Mouse (Mus musculus) liver, embryonic 12.5 days (tissue): Measurements from ENCODE around the gene Nagpa. TPM values are rescaled to one million over a fixed set of nuclear protein-coding genes. Genes with fewer than 3 reads are reported as not detected.
A peak's percentile ranks its signal among the peaks of the same experiment; 100 is the strongest.

ENCODE experiments used
- ATAC-seq: fragments of 200-750 bp; cut with Nextera tagmentation; 2 replicates; pipeline ENCODE4 v1.8.0; 2017; ENCODE audit warnings: moderate number of reproducible peaks, mild to moderate bottlenecking, moderate library complexity
- H3K27ac ChIP-seq: fragments of 300-500 bp; sonication (generic); 2 replicates; pipeline ENCODE4 v1.5.1; 2016; ENCODE audit warnings: mild to moderate bottlenecking
- H3K27me3 ChIP-seq: fragments of 300-500 bp; sonication (generic); replicated peaks from 2 replicates; pipeline ENCODE4 v1.6.1; 2016; ENCODE audit warnings: mild to moderate bottlenecking, moderate library complexity
- H3K36me3 ChIP-seq: fragments of 300-500 bp; sonication (generic); 2 replicates; pipeline ENCODE4 v1.6.1; 2016; ENCODE audit warnings: mild to moderate bottlenecking, moderate library complexity
- H3K4me1 ChIP-seq: fragments of 300-500 bp; sonication (generic); 2 replicates; pipeline ENCODE4 v1.6.1; 2016
- H3K4me2 ChIP-seq: fragments of 300-500 bp; sonication (generic); 2 replicates; pipeline ENCODE4 v1.6.1; 2016; ENCODE audit warnings: mild to moderate bottlenecking, moderate library complexity
- H3K4me3 ChIP-seq: fragments of 300-500 bp; sonication (generic); 2 replicates; pipeline ENCODE4 v1.5.1; 2016; ENCODE audit warnings: mild to moderate bottlenecking, moderate library complexity
- H3K9ac ChIP-seq: fragments of 300-500 bp; sonication (generic); 2 replicates; pipeline ENCODE4 v1.6.1; 2016; ENCODE audit warnings: mild to moderate bottlenecking, moderate library complexity
- H3K9me3 ChIP-seq: fragments of 300-500 bp; sonication (generic); replicated peaks from 2 replicates; pipeline ENCODE4 v1.6.1; 2016; ENCODE audit warnings: mild to moderate bottlenecking, moderate library complexity
- WGBS: fragments of 180-500 bp; shearing (Covaris S2); methylation state at CpG from one replicate; pipeline ENCODE4 v1.1.7; 2016; ENCODE audit not compliant: insufficient replicate concordance; 5-methylcytosine and 5-hydroxymethylcytosine counted together
- microRNA-seq: library from miRNA; unstranded; fragments of <30 nt; microRNA quantifications from one replicate; pipeline ENCODE4, GENCODE M21; 2017
- polyA plus RNA-seq: library from polyadenylated mRNA; unstranded; fragments of >200 nt; fragmentation: Nextera tagmentation; extraction: Ambion mirVana; gene quantifications from 2 replicates; pipeline ENCODE4 v1.2.1, GENCODE M21; 2016

The Nagpa gene
- polyA plus RNA-seq, 1 experiment from 2014 or later: 19.3 TPM

DNA sequence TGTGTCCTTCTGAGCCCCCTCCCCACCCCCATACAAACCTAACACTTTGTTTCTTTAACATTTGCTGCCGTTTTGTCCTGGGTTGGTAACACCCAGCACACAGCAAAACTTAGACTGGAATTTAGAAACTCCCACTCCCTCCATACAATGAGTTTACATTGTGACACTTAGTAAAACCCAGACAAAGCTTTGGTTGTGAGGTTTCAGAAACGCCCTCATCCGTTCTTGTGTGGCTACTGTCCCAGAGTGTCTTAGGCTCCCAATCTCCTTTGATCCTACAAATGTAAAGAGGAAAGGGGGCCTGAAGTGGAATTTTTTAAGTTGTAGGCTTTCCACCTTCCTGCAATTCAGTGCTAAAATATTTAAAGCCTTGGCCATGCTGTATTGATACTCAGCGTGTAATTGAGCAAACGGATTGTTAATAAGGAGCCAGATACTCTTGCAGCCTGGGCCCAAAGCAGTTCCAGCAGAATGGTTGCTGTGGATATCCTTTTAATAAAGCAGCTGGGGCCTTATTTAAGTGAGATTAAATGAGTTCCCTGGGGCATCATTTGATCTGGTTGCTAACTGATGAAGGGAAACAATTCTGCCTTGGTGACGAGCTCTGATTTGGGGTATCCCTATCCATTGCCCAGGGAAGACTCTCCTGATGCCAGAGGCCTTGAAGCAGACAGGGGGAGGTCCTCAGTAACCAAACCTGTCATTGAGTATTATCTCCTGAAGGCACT is 50.3 kb downstream of the Nagpa start:
- Histone ChIP-seq H3K27ac (no peak overlapping the region), H3K9me3 (no peaks in the 10 kb centered on the region), H3K27me3 (peaks cover 26% of the 10 kb centered on the region), H3K9ac (no peak overlapping the region), H3K4me3 (no peak overlapping the region), H3K4me2 (no peak overlapping the region), H3K36me3 (no peaks in the 10 kb centered on the region), H3K4me1 (no peaks in the 10 kb centered on the region)
- WGBS: 56% methylated on average over 6 of the region's 6 CpGs
- ATAC-seq: no peak

DNA sequence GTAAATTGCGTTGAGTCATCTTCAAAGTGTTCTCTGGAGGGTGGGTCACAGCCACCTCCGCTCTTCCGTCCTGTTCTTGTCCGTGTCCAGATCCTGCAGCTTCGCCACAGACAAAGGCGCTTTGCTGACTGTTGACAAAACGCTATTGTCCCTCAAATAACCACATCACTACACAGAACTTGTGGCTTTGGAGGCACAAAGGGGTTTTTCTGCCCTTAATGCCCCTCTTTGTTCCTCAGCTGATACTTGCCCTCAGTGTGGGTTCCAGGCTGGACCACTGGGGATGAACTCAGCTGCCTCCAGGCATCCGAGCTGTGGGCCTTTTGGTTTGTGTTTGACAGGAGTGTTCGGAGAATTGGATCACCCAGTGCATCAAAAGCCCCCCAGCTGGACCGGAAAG is 53.3 kb downstream of the Nagpa start:
- ATAC-seq: no peak
- 71% methylated on average over 10 of the region's 10 CpGs for WGBS

GRCm38 (mm10) chr16:5147037-5147385 is 56.8 kb downstream of the Nagpa start, which contains the start of gene Sec14l5:
Sec14l5 (plus strand) TSS chr16:5147109.
- H3K9ac ChIP-seq: no peak within 1 kb of the TSS
- 22% methylated on average over 13 of the region's 13 CpGs for WGBS
- H3K9me3 ChIP-seq: no peaks in the 10 kb centered on the region
- H3K36me3 ChIP-seq: no peaks in the 10 kb centered on the region
- H3K4me3 ChIP-seq: peak within 1 kb of the TSS; percentile 31
- peak; percentile 28 for ATAC-seq
- peaks cover 41% of the 10 kb centered on the region for H3K27me3 ChIP-seq
- no peak within 1 kb of the TSS for H3K27ac ChIP-seq
- H3K4me1 ChIP-seq: peaks cover 19% of the 10 kb centered on the region
- H3K4me2 ChIP-seq: peak within 1 kb of the TSS; percentile 72

More for the DNA sequence above, 53.3 kb downstream of the Nagpa start:
- no peak overlapping the region for H3K27ac ChIP-seq
- no peak overlapping the region for H3K4me3 ChIP-seq
- no peaks in the 10 kb centered on the region for H3K36me3 ChIP-seq
- peaks cover 17% of the 10 kb centered on the region for H3K4me1 ChIP-seq
- no peak overlapping the region for H3K9ac ChIP-seq
- H3K4me2 ChIP-seq: no peak overlapping the region
- no peaks in the 10 kb centered on the region for H3K9me3 ChIP-seq
- peaks cover 48% of the 10 kb centered on the region for H3K27me3 ChIP-seq

GRCm38 (mm10) chr16:5146367-5147036 is 57.3 kb downstream of the Nagpa start:
- H3K36me3 ChIP-seq: no peaks in the 10 kb centered on the region
- no peak overlapping the region for H3K9ac ChIP-seq
- 2% methylated on average over 26 of the region's 26 CpGs for WGBS
- H3K27ac ChIP-seq: no peak overlapping the region
- peak; percentile 88 for ATAC-seq
- peaks cover 19% of the 10 kb centered on the region for H3K4me1 ChIP-seq
- peak overlapping the region; percentile 72 for H3K4me2 ChIP-seq
- no peaks in the 10 kb centered on the region for H3K9me3 ChIP-seq
- peaks cover 41% of the 10 kb centered on the region for H3K27me3 ChIP-seq
- H3K4me3 ChIP-seq: peak overlapping the region; percentile 31

- no peak for ATAC-seq
- no peak overlapping the region for H3K27ac ChIP-seq
- no peak overlapping the region for H3K9ac ChIP-seq
- no peaks in the 10 kb centered on the region for H3K36me3 ChIP-seq
- peaks cover 41% of the 10 kb centered on the region for H3K27me3 ChIP-seq
- H3K4me2 ChIP-seq: peak overlapping the region; percentile 72; the same call in 1 of the 2 replicates
- H3K9me3 ChIP-seq: no peaks in the 10 kb centered on the region
- peaks cover 19% of the 10 kb centered on the region for H3K4me1 ChIP-seq
- no peak overlapping the region for H3K4me3 ChIP-seq
- 2% methylated on average over 7 of the region's 7 CpGs for WGBS
Measured at GRCm38 (mm10) chr16:5145570-5145969, 58.2 kb downstream of the Nagpa start.

Small RNAs within 50 kb of the gene (microRNA-seq; reads per million reads assigned to microRNA genes)
- gene Gm23689: not detected
- not detected for gene Gm26095
- not detected for gene Mir6364

Other genes with a start within 250 kb of the Nagpa start
- 16.8 and 19.7 TPM in 2 replicates for gene Anks3, start 239.8 kb downstream of the Nagpa start, polyA plus RNA-seq
- gene Sept12, start 206.2 kb downstream of the Nagpa start, polyA plus RNA-seq: 0.11 TPM in 1 of 2 replicates, not detected in the other
- 5.7 and 6.9 TPM in 2 replicates for gene Smim22, start 196.7 kb downstream of the Nagpa start, polyA plus RNA-seq
- gene Rogdi, start 190.5 kb downstream of the Nagpa start, polyA plus RNA-seq: 42.3 and 43.2 TPM in 2 replicates
- gene Glyr1, start 154.1 kb downstream of the Nagpa start, polyA plus RNA-seq: 67.7 and 69.6 TPM in 2 replicates
- gene Ubn1, start 154.0 kb downstream of the Nagpa start, polyA plus RNA-seq: 13.8 and 15.2 TPM in 2 replicates
- gene Ppl, start 71.6 kb downstream of the Nagpa start, polyA plus RNA-seq: 0.32 and 0.35 TPM in 2 replicates
- not detected in 2 replicates for gene Sec14l5, start 56.9 kb downstream of the Nagpa start, polyA plus RNA-seq
- 0.43 and 0.57 TPM in 2 replicates for gene AU021092, start 18.3 kb upstream of the Nagpa start, polyA plus RNA-seq
- gene Alg1, start 29.6 kb upstream of the Nagpa start, polyA plus RNA-seq: 17.3 and 18.5 TPM in 2 replicates
- gene Eef2kmt, start 52.0 kb upstream of the Nagpa start, polyA plus RNA-seq: 16.1 and 16.5 TPM in 2 replicates